Mouse (Mus musculus) midbrain, postnatal 0 days (tissue): ENCODE results near the gene Cbs. TPM values are rescaled to one million over a fixed set of nuclear protein-coding genes. Genes with fewer than 3 reads are reported as not detected.

Source experiments
- ATAC-seq: fragments of 200-750 bp; cut with Nextera tagmentation; 2 replicates; pipeline ENCODE4 v1.8.0; 2017; ENCODE audit warnings: moderate number of reproducible peaks, mild to moderate bottlenecking, moderate TSS enrichment, moderate library complexity; ENCODE audit not compliant: low FRiP score
- DNase-seq: peaks from one replicate; pipeline ENCODE4 v3.0.0-alpha.2; 2015; ENCODE audit warnings: low spot score
- H3K27ac ChIP-seq: fragments of 300-500 bp; sonication (generic); 2 replicates; pipeline ENCODE4 v1.5.1; 2014; ENCODE audit warnings: low read depth, mild to moderate bottlenecking, low read length, mixed read lengths
- H3K27me3 ChIP-seq: fragments of 300-500 bp; sonication (generic); 2 replicates; pipeline ENCODE4 v1.6.1; 2014; ENCODE audit warnings: low read length, control low read depth, mixed read lengths; ENCODE audit not compliant: insufficient read depth
- H3K36me3 ChIP-seq: fragments of 300-500 bp; sonication (generic); 2 replicates; pipeline ENCODE4 v1.6.1; 2014; ENCODE audit warnings: low read length, control low read depth, mixed read lengths; ENCODE audit not compliant: insufficient read depth
- H3K4me1 ChIP-seq: fragments of 300-500 bp; sonication (generic); 2 replicates; pipeline ENCODE4 v1.6.1; 2014; ENCODE audit warnings: mild to moderate bottlenecking, control low read depth, antibody characterized with exemption, low read length, mixed read lengths; ENCODE audit not compliant: insufficient read depth
- H3K4me2 ChIP-seq: fragments of 300-500 bp; sonication (generic); 2 replicates; pipeline ENCODE4 v1.6.1; 2014; ENCODE audit warnings: low read depth, mild to moderate bottlenecking, low read length, mixed read lengths; ENCODE audit not compliant: poor library complexity, severe bottlenecking
- H3K4me3 ChIP-seq: fragments of 300-500 bp; sonication (generic); 2 replicates; pipeline ENCODE4 v1.5.1; 2014; ENCODE audit warnings: low read depth, mild to moderate bottlenecking, low read length, moderate library complexity
- H3K9ac ChIP-seq: fragments of 300-500 bp; sonication (generic); replicated peaks from 2 replicates; pipeline ENCODE4 v1.6.1; 2014; ENCODE audit warnings: mild to moderate bottlenecking, low read length, moderate library complexity, mixed read lengths; ENCODE audit not compliant: poor library complexity, severe bottlenecking
- H3K9me3 ChIP-seq: fragments of 300-500 bp; sonication (generic); 2 replicates; pipeline ENCODE4 v1.6.1; 2016; ENCODE audit warnings: low read length, control low read depth
- CTCF ChIP-seq: IDR thresholded peaks from 2 replicates; pipeline ENCODE4 v1.5.1; 2016; ENCODE audit warnings: antibody characterized with exemption, mild to moderate bottlenecking
- WGBS: fragments of 180-500 bp; shearing (Covaris S2); extraction: QIAGEN DNeasy Blood & Tissue Kit; methylation state at CpG from one replicate; pipeline ENCODE4 v1.1.7; 2014; 5-methylcytosine and 5-hydroxymethylcytosine counted together
- polyA plus RNA-seq: library from polyadenylated mRNA; unstranded; fragments of >200 nt; fragmentation: Nextera tagmentation; extraction: Ambion mirVana; gene quantifications from 2 replicates; pipeline ENCODE4 v1.2.1, GENCODE M21; 2015
- total RNA-seq: library from RNA; depleted of rRNA; stranded (reverse); fragments of >200 nt; gene quantifications from 2 replicates; pipeline ENCODE4 v1.2.3, GENCODE M21; 2014

Gene Cbs
- total and polyA plus RNA-seq, 2 experiments from 2014 or later = 16.3 to 29.6 TPM

GRCm38 (mm10) chr17:31642331-31642730, 5.3 kb upstream of the Cbs start:
- TF ChIP-seq CTCF = no peak
- Histone ChIP-seq H3K27me3 (0 out of 2 replicates have a peak, but pooled peaks cover 2% of the 10 kb centered on the region), H3K4me1 (0 out of 2 replicates have a peak, but pooled peaks cover 3% of the 10 kb centered on the region), H3K36me3 (peaks cover 8% of the 10 kb centered on the region), H3K9ac (no peak overlapping the region), H3K27ac (no peak overlapping the region), H3K4me2 (no peak overlapping the region), H3K9me3 (no peaks in the 10 kb centered on the region), H3K4me3 (no peak overlapping the region)
- DNase-seq (no peak), ATAC-seq (no peak)
- WGBS = 21% methylated on average over 8 of the region's 8 CpGs

GRCm38 (mm10) chr17:31639651-31640050, 2.6 kb upstream of the Cbs start:
- ATAC-seq = no peak
- Histone ChIP-seq H3K9ac (no peak overlapping the region), H3K4me3 (no peak overlapping the region), H3K36me3 (no peaks in the 10 kb centered on the region), H3K4me1 (peaks cover 5% of the 10 kb centered on the region; the same call in 1 of the 2 replicates), H3K27ac (0 out of 2 replicates have a peak overlapping the region, but pooled peaks have one; percentile 14), H3K27me3 (peaks cover 15% of the 10 kb centered on the region), H3K4me2 (no peak overlapping the region), H3K9me3 (no peaks in the 10 kb centered on the region)
- TF ChIP-seq CTCF = no peak
- peak; percentile 64 for DNase-seq
- 46% methylated on average over 4 of the region's 4 CpGs for WGBS

- H3K9me3 ChIP-seq = no peaks in the 10 kb centered on the region
- peaks cover 15% of the 10 kb centered on the region for H3K27me3 ChIP-seq
- no peak overlapping the region for H3K9ac ChIP-seq
- H3K4me3 ChIP-seq = no peak overlapping the region
- no peak for TF ChIP-seq CTCF
- peaks cover 5% of the 10 kb centered on the region; the same call in 1 of the 2 replicates for H3K4me1 ChIP-seq
- H3K36me3 ChIP-seq = no peaks in the 10 kb centered on the region
- DNase-seq (peak; percentile 84), ATAC-seq (no peak)
- H3K27ac ChIP-seq = peak overlapping the region; percentile 60
- no peak overlapping the region for H3K4me2 ChIP-seq
- WGBS = 49% methylated on average over 9 of the region's 9 CpGs
These were observed 980 bp upstream of the Cbs start for GRCm38 (mm10) chr17:31637866-31638570.

- TF ChIP-seq CTCF = no peak
- no peak for DNase-seq
- Histone ChIP-seq H3K27ac (peak overlapping the region; percentile 60; the same call in 1 of the 2 replicates), H3K4me3 (peak overlapping the region; percentile 46), H3K4me2 (peak overlapping the region; percentile 77), H3K4me1 (peaks cover 5% of the 10 kb centered on the region; the same call in 1 of the 2 replicates), H3K9ac (peak overlapping the region; percentile 58), H3K27me3 (peaks cover 15% of the 10 kb centered on the region), H3K36me3 (no peaks in the 10 kb centered on the region), H3K9me3 (no peaks in the 10 kb centered on the region)
- 5% methylated on average over 45 of the region's 45 CpGs for WGBS
- peak; percentile 53 for ATAC-seq
These were observed 629 bp downstream of the Cbs start for GRCm38 (mm10) chr17:31636277-31636941.

- peak overlapping the region; percentile 77; the same call in 1 of the 2 replicates for H3K4me2 ChIP-seq
- no peaks in the 10 kb centered on the region for H3K9me3 ChIP-seq
- no peak for DNase-seq
- no peak overlapping the region for H3K9ac ChIP-seq
- 71% methylated on average over 11 of the region's 11 CpGs for WGBS
- no peak for ATAC-seq
- no peak for TF ChIP-seq CTCF
- H3K36me3 ChIP-seq = no peaks in the 10 kb centered on the region
- H3K27me3 ChIP-seq = peaks cover 15% of the 10 kb centered on the region
- no peak overlapping the region for H3K27ac ChIP-seq
- peaks cover 5% of the 10 kb centered on the region; the same call in 1 of the 2 replicates for H3K4me1 ChIP-seq
- no peak overlapping the region for H3K4me3 ChIP-seq
These were observed 1.3 kb downstream of the Cbs start for GRCm38 (mm10) chr17:31635781-31636180.

- H3K4me3 ChIP-seq = no peak overlapping the region
- WGBS = 75% methylated on average over 5 of the region's 5 CpGs
- no peak overlapping the region for H3K9ac ChIP-seq
- no peaks in the 10 kb centered on the region for H3K9me3 ChIP-seq
- DNase-seq (no peak), ATAC-seq (no peak)
- peaks cover 5% of the 10 kb centered on the region; the same call in 1 of the 2 replicates for H3K4me1 ChIP-seq
- H3K36me3 ChIP-seq = no peaks in the 10 kb centered on the region
- H3K27me3 ChIP-seq = peaks cover 15% of the 10 kb centered on the region
- no peak overlapping the region for H3K4me2 ChIP-seq
- TF ChIP-seq CTCF = no peak
- H3K27ac ChIP-seq = no peak overlapping the region
These were observed 2.1 kb downstream of the Cbs start for GRCm38 (mm10) chr17:31634896-31635295.
